Mouse (Mus musculus) G1E-ER4 (cell line): ENCODE results near the gene Ttn. TPM values are rescaled to one million over a fixed set of nuclear protein-coding genes. Genes with fewer than 3 reads are reported as not detected.

Experiments used
- GATA1 ChIP-seq: IDR thresholded peaks from one replicate; pipeline ENCODE4 v1.8.0; 2012; ENCODE audit warnings: low read length, inconsistent platforms
- polyA plus RNA-seq: library from polyadenylated mRNA; stranded (reverse); fragments of >175 nt; gene quantifications from 2 replicates; pipeline ENCODE4 v1.2.3, GENCODE M21; 2012

Ttn gene
- polyA plus RNA-seq = not detected in 2 replicates

DNA sequence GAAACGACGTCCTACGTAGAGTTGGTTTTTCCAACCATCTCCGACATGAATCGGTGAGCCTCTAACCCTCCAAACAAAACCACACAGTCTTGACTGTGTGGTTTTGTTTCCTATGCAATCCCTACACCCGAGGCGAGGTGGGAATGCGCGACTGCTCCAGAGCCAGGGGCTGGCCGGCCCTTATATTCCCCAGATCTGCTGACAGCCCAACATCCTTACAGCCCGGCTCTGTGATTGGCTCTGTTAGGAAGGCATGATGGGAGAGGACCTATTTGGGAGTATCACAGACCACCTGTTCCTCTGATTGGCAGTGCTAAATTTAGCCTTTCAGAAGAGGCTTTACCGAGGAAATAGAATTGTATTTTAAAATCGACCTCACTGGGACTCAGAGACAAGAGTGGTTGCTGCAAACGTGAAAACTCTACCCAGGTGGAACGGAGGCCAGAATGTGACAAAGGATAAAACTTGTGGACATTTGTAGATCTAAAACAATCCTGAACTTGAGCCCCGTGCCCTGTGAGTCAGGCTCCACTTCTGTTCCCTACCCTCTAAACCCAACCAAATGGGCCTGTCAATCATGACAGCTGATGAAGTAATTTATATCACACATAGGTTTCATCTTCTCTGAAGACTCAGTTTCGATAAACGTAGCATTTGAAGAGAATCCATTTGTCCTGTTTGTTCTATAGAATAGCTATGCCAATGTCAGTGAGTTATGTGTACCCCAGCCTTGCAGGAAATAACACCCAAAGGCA is at the start of gene Ttn:
Gene Ttn, minus strand, starts transcription at position 157 of the 755 bp plus-strand sequence.
- TF ChIP-seq GATA1 = no peak

DNA sequence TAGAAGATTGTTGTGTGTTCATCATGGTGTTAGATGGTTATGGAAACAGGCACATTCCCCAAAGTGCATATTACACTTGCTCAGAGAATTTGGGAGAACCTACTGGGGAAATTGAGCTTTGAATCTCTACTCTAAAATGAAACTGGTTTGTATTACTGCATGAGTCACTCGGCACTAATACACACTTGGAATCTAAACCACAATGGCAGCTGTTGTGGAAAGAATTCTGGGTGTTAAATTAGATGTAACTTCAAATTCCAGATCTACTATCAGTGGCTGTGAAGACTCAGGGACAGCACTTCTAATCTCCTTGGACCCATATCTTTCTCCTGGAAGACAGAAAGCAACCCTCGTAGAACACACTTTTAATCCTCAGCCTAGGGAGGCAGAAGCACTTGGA is 38.3 kb upstream of the Ttn start:
- TF ChIP-seq GATA1 = no peak

DNA sequence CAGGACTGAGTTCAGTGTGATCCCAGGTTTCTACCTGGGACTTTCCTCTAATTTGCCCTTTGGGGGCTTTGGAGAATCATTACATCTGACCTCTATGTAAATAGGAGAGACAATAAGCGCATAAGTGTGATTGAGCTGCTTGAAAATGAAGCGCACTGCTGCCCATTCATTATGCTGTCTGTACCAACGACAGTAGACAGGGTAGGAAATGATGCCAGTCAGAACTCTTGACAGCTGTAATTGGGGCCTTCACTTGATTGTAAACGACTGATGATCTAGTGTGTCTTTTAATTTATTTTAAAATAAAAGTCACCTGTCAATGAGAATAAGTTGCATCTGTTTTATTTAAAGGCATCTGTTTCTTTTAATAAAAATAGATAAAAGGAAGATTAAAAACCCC is 35.4 kb upstream of the Ttn start:
- no peak for TF ChIP-seq GATA1

DNA sequence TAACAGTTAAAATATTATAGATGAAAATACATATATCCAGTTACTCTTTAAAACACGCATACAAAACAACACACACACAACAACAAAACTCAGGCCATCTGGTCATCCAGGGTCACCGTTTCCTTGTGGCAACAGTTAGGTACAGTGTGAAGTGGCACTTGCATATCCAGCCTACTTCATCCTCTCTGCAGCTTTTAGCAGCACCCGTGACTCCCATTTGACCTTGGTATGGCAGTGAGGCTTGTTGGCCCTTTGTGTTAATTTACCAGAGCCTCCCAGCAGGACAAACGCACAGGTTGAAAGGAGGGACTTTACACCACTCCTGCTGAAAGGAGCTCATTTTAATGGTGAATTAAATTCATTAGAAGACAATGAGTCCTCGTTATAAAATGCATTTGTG is 29.6 kb upstream of the Ttn start:
- no peak for TF ChIP-seq GATA1

DNA sequence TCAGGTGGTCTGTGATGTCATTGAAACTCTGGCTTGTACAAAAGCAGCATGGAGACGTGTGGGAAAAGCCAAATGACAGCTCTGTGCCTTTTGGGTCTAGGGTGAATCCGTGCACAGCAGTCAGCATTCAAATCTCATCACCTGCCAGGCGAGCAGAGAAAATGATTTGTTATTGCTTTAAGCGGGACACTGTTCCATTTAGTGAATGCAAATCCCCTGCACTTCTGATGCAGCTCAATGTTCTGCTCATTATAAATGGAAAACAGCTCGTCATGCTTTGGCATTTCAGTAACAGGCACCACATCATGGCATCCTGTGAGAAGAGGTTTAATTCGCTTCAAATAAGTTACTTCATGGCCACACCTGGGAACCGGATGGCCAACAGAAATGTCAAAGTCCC is 24.7 kb upstream of the Ttn start:
- no peak for TF ChIP-seq GATA1

DNA sequence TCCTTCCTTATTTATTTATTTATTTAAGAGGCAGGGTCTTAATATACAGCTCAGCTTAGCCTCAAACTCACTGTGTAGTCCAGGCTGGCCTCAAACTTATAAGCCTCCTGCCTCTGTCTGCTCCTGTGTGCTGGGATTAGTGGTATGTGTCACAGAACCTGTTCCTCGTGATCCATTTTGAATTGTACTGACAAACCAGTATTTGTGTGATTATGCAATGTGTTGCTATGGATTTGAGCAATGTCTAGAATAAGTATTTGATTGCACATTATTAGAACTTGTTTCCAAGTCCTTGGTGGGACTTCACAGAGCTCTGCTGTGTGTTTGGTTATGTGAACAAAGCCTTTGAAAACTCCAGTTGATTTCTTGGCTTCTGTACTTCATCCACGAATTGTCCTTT is 20.8 kb upstream of the Ttn start:
- TF ChIP-seq GATA1 = no peak

DNA sequence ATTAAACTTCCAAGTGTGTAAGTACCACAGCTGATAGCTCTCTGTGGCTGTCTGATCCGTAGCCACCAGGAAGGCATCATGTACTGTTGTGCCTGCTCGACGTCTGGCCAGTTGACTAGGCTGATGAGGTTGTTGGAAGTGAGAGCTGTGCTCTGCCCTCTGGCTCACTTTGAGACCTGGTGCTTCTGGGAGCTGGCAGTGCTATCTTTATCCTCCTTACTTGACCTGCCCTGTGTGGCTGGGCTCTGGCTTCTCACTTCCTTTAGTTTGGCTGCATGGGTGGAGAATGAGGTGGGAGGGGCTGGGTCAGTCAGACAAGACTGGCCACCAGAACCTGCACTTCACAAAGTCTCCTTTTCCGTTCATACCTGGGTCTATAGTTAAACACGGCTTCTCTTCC is 16.0 kb upstream of the Ttn start:
- no peak for TF ChIP-seq GATA1

DNA sequence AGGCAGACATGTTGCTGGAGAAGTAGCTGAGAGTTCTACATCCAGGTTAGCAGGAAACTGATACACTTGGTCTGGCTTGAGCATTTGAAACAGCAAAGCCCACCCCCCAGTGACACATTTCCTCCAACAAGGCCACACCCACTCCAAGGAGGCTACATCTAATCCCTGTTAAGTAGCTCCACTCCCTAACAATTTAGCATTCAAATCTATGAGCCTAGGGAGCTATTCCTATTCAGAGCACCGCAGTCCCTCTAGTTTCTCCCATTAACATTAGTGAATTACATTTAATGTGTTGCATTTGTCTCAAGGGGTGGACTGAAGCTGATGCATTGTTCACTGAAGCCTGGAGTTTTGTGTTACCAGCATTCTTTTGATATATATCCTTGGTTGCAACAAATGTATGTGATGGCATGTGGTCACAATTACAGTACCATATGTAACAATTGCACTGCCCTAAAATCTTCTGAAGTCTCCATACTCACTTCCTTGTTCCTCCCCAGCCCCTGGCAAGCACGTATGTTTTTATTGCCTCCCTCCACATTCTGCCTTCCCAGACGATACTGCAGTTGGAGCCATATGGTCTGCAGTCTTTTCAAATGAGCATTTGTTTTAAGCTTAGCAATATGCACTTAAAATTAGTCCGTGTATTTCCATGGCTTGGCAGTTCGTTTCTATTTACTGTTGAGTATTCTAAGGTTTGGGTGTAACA is 10.3 kb upstream of the Ttn start:
- TF ChIP-seq GATA1 = no peak

DNA sequence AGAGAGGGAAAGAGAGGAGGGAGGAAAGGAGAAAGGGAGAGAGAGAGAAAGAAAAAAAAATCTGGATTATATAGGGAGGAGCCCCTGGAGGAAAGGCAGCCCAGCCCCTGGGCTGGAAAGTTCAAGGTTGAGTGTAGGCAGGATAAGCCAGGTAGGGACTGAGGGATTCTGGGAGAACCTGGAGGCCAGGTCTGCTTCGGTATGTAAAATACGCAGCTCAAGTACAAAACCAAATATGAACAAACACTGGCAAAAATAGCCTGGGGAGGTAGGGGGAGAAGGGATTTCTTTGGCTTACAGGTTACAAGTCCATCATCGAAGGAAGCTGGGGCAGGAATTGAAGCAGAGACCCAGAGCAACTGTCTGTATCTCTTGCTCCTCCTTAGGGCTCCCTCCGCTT is 5.0 kb upstream of the Ttn start:
- TF ChIP-seq GATA1 = no peak

DNA sequence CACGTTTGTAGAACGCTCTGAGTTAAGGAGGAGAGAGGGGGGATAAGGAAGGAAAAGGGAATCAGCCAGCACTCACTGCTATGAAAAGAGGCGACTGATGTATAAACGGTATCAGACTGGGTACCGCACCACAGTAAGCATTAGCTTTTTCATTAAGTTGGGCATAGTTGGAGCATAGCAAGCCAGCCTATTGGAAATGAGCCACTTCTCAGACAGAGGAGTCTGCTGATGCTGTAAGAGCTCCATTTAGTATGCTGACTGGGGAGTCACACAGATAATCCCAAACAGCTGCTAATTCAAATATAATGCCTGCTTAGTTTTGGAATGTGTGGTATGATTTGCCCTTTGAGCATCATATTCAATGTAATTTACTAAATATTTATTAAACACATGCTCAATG is 2.0 kb upstream of the Ttn start:
- TF ChIP-seq GATA1 = no peak

DNA sequence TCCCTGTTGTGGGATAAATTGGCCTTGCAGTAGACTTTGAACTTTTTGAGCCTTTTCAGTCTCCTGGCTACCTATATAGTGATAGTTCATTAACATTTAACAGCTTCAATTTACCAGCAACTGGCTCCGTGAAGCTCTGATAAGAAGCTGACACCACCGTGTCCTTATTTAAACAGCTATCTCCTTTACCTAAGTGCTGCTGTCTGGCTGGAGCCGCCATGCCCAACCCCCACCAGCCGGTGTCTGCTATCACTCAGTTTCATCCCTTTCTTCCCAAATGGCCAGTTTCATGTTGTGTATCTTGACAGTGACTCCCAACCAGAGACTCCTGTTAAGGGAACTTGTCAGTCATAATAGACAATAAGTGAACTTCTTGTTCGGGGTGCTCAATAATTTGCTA is 1.3 kb upstream of the Ttn start:
- no peak for TF ChIP-seq GATA1

DNA sequence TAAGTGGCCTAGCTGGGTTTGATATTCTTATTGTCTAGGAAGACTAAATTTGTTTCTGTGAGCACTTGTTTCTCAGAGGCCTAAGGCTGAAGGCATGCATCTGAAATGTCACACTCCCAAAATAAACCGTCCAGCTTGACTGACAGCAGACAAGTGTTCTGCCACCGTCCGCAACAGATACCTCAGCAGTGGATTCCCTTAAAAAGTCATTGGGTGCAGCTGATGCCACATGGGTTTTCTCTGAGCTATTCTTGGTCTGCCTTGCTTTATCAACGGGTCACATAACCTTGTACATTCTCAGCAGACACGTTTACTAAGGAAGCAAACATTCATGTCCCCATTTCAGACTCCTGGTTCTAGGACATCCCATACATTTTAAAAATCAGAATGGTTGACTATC is 630 bp downstream of the Ttn start:
- no peak for TF ChIP-seq GATA1

DNA sequence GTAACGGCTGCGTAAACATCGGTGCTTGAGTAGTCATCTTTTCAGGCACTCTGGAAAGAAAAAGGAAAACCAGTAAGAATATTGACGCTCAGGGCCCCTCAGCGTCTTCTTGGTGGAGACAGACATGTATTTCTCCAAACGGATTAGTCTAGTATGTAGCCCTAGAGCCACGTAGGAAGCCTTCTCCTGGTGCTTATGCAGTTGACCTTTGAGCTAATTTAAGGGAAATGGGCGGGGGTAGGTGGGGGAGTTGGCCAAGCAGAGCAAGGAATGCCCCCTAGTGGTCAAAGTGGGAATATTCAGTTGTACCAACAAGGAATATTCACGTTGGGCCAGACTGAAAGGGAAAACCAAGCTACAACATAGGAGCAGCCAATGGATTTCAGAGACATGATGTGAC is 2.2 kb downstream of the Ttn start:
- TF ChIP-seq GATA1 = no peak

DNA sequence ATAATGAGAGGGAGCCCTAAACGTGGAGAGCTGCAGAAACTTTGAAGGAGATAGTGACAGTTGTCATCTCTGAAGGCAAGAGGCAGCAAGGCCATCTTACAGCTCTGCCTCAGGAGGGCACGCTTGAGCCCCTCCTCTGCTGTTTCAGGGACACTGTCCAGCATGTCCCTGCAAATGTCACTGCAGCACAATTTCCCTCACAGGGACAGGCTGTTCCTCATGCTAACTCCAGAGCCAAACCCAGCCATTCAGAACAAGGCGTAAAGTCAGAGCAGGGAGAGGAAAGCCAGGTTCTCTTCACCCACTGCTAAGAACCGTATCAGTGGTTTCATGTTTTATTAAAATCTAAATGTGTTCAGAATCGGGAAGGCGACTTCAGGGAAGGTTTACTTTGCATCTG is 4.7 kb downstream of the Ttn start:
- no peak for TF ChIP-seq GATA1

DNA sequence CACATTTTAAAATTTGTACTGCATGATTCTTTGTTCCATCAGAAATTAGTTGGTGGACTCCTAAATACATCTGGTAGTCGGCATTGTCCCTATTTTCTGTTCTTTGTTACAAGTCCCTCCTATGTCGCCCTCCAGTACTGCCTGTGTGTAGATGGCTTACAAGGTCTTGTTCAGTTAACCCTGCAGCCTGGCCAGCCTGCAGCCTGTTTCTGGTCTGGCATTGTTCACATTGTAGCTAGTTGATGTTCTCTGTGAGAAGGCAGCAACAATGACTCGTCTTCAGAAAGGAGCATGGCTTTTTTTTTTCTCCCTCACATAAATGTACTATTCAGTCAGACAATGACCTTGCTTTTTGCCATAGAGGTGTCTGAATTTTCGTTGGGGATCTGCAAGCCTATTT is 10.3 kb downstream of the Ttn start:
- no peak for TF ChIP-seq GATA1

DNA sequence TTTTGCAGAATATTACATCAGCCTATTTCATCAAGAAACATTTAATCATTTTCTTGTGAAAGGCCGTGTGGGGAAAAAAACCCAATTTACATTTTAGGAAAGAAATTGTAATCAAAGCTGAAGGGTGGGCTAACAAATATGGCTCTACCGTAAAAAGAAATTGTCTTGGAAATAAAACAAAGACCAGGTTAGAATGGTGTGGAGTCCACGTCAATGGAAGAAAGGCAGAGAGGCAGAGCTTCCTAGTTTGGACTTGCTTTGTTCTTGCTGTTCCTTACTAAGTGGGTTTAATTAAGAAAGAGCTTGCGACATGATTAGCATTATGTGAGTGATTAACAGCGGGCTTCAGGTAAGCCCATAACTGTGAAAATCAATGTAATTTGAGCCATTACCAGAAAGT is 11.3 kb downstream of the Ttn start:
- TF ChIP-seq GATA1 = no peak

DNA sequence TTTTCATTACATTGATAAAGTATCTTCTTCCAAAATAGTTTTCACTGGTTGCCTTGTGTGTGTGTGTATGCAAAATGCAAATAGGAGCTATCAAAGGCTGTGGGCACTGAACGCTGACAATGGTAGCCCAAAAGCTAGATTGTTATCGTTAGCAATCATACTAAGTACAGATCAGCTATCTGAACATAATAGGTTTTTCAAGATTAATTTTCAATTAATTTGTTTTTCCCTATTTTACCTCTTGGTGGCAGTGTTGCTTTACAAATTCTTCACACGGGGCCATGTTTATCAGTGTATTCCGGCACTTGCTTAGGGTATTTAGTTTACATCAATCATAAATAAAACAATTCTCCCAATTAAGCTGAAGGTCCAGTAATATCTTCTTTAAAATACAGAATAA is 11.7 kb downstream of the Ttn start:
- no peak for TF ChIP-seq GATA1
